Mouse (Mus musculus): ENCODE measurements around the gene Atp6v1a. TPM values are rescaled to one million over a fixed set of nuclear protein-coding genes. Genes with fewer than 3 reads are reported as not detected.

Gene Atp6v1a
- total and polyA plus RNA-seq, 3 experiments, result 75.0 to 104 (median 78.5) TPM

DNA sequence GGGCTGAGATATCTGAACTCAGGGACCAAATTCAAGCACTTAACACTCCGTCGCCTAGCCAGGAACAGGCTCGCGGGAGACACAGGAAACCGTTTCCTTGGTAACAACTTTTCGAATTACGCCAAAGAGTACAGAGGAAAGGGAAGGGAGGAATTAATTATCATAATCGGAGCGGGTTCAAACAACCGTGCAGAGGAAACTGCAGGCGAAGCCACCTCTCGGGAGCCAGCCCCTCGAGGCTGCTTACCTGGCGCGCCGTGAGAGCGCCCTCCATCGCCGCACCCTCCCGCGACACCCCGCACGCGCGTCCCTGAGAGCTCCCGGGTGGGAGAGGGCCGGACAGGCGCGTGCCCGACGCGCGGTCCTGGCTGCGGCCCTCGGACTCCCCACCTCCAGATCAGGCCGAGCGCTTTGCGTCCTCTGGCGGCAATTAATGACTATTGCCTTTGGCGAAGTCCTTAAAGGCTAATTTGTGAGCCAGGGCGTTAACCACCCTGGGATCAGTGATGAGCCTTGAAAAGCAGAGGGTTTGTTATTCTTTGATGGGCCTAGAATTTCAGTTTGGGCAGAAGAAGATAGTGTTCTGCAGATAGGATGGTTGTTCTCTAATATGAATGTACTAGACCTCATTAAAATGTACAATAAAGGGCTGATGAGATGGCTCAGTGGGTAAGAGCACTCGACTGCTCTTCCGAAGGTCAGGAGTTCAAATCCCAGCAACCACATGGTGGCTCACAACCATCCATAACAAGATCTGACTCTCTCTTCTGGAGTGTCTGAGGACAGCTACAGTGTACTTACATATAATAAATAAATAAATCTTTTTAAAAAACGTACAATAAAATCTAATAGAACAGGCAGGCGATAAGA is 76.2 kb downstream of the Atp6v1a start, which contains the start of gene Gramd1c:
TSS of gene Gramd1c (minus strand) at position 321 of the 870 bp plus-strand sequence.
- no peak within 1 kb of the TSS for H3K4me3 ChIP-seq (replicated peaks in 1 of 3; ENCODE audit: low read depth in 2 of 3, low read length in 2 of 3, poor library complexity in 1 of 3)
- TF ChIP-seq POLR2AphosphoS2 (IDR thresholded peaks at IDR 0.05; ENCODE audit: low read depth, low read length) (no peak), CHD1 (IDR thresholded peaks at IDR 0.05; ENCODE audit: low read depth, low read length) (no peak), MXI1 (IDR thresholded peaks at IDR 0.05; ENCODE audit: low read depth, low read length) (no peak)
- dilution Hi-C loops (cut with MboI; ENCODE audit: extremely low pct_ligation_motif_present, extremely low pct_unique_long_range_greater_than_20kb, low sequenced_read_pairs), result no loop called here
- no peak within 1 kb of the TSS for H3K4me2 ChIP-seq (ENCODE audit: insufficient read depth, low read depth, poor library complexity, severe bottlenecking)
- in situ Hi-C loops (cut with MboI; ENCODE audit: low pct_ligation_motif_present, low pct_unique_long_range_greater_than_20kb, low sequenced_read_pairs), result no loop called here
- no peaks in the 10 kb centered on the region for H3K4me1 ChIP-seq (ENCODE audit: control insufficient read depth in 1 of 2, insufficient read depth in 2 of 2)
- no peak within 1 kb of the TSS for H3K27ac ChIP-seq (ENCODE audit: insufficient read depth, low read depth)
- H3K27me3 ChIP-seq (replicated peaks), result no peaks in the 10 kb centered on the region
- DNase-seq (ENCODE audit: extremely low read depth), result no peak
- no peaks in the 10 kb centered on the region for H3K9me3 ChIP-seq (replicated peaks; ENCODE audit: low read length)
- no peaks in the 10 kb centered on the region for H3K79me2 ChIP-seq (replicated peaks; ENCODE audit: control insufficient read depth, extremely low read depth, insufficient read depth, poor library complexity, severe bottlenecking)
- H3K9ac ChIP-seq (ENCODE audit: insufficient read depth, low read depth), result no peak within 1 kb of the TSS
- no peaks in the 10 kb centered on the region for H3K36me3 ChIP-seq (replicated peaks in 1 of 2; ENCODE audit: control insufficient read depth in 1 of 2, insufficient read depth in 1 of 2, low read length in 1 of 2)

DNA sequence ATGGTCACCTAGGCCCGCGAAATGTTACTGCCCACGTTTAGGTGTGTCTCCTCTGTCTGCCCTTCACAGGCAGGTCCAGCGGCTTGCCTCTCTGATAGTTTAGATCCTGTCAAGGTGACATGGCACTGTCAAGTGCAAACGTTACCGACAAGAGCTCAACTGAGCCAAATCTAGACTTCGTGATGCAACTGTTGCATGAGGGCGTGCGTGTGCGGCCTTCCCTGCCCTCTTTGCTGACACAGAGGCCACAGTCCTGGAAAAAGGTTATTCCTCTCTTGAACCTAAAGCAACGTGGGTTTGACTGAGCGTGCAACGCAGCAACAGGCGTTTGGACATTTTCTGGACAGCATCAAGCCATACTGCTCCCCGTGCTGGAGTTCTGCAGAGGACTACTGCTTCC is 78.2 kb downstream of the Atp6v1a start:
- no peak overlapping the region for H3K4me3 ChIP-seq (replicated peaks in 1 of 3; ENCODE audit: low read depth in 2 of 3, low read length in 2 of 3, poor library complexity in 1 of 3)
- H3K27me3 ChIP-seq (replicated peaks), result no peaks in the 10 kb centered on the region
- H3K9ac ChIP-seq (ENCODE audit: insufficient read depth, low read depth), result no peak overlapping the region
- no peaks in the 10 kb centered on the region for H3K36me3 ChIP-seq (replicated peaks in 1 of 2; ENCODE audit: control insufficient read depth in 1 of 2, insufficient read depth in 1 of 2, low read length in 1 of 2)
- no peaks in the 10 kb centered on the region for H3K79me2 ChIP-seq (replicated peaks; ENCODE audit: control insufficient read depth, extremely low read depth, insufficient read depth, poor library complexity, severe bottlenecking)
- no peak for TF ChIP-seq E2F4 (IDR thresholded peaks at IDR 0.05; ENCODE audit: insufficient replicate concordance, low read depth, low read length)
- TF ChIP-seq USF1 (IDR thresholded peaks at IDR 0.05; ENCODE audit: low read depth, low read length), result no peak
- no peak for TF ChIP-seq KAT2A (IDR thresholded peaks at IDR 0.05; ENCODE audit: insufficient replicate concordance, low read length)
- TF ChIP-seq ETS1 (conservative IDR thresholded peaks at IDR 0.05; ENCODE audit: low read depth, low read length), result no peak
- no peak for TF ChIP-seq ELF1 (IDR thresholded peaks at IDR 0.05; ENCODE audit: low read depth, low read length)
- TF ChIP-seq USF2 (conservative IDR thresholded peaks at IDR 0.05; ENCODE audit: low read depth, low read length), result no peak
- TF ChIP-seq ZKSCAN1 (IDR thresholded peaks at IDR 0.05; ENCODE audit: borderline replicate concordance, low read depth, low read length), result no peak
- no peak for TF ChIP-seq RAD21 (IDR thresholded peaks at IDR 0.05; ENCODE audit: low read depth, low read length)
- no peak for TF ChIP-seq JUN (IDR thresholded peaks at IDR 0.05; ENCODE audit: insufficient read depth, low read depth, low read length)
- no peak for TF ChIP-seq CHD1 (IDR thresholded peaks at IDR 0.05; ENCODE audit: low read depth, low read length)
- no peak for TF ChIP-seq UBTF (IDR thresholded peaks at IDR 0.05; ENCODE audit: low read depth, low read length)
- TF ChIP-seq RCOR1 (conservative IDR thresholded peaks at IDR 0.05; ENCODE audit: low read depth, low read length), result no peak
- no peak for TF ChIP-seq JUND (conservative IDR thresholded peaks at IDR 0.05; ENCODE audit: low read depth, low read length)
- no peak for TF ChIP-seq ZMIZ1 (IDR thresholded peaks at IDR 0.05; ENCODE audit: low read depth, low read length)
- H3K27ac ChIP-seq (ENCODE audit: insufficient read depth, low read depth), result no peak overlapping the region
- no peak overlapping the region for H3K4me2 ChIP-seq (ENCODE audit: insufficient read depth, low read depth, poor library complexity, severe bottlenecking)
- H3K4me1 ChIP-seq (ENCODE audit: control insufficient read depth in 1 of 2, insufficient read depth in 2 of 2), result no peaks in the 10 kb centered on the region
- dilution Hi-C loops (cut with MboI; ENCODE audit: extremely low pct_ligation_motif_present, extremely low pct_unique_long_range_greater_than_20kb, low sequenced_read_pairs), result no loop called here
- no peak for DNase-seq (ENCODE audit: extremely low read depth)
- H3K9me3 ChIP-seq (replicated peaks; ENCODE audit: low read length), result no peaks in the 10 kb centered on the region
- in situ Hi-C loops (cut with MboI; ENCODE audit: low pct_ligation_motif_present, low pct_unique_long_range_greater_than_20kb, low sequenced_read_pairs), result no loop called here
